Mouse (Mus musculus): ENCODE data around the gene Mapk10.

Gene Mapk10

DNA sequence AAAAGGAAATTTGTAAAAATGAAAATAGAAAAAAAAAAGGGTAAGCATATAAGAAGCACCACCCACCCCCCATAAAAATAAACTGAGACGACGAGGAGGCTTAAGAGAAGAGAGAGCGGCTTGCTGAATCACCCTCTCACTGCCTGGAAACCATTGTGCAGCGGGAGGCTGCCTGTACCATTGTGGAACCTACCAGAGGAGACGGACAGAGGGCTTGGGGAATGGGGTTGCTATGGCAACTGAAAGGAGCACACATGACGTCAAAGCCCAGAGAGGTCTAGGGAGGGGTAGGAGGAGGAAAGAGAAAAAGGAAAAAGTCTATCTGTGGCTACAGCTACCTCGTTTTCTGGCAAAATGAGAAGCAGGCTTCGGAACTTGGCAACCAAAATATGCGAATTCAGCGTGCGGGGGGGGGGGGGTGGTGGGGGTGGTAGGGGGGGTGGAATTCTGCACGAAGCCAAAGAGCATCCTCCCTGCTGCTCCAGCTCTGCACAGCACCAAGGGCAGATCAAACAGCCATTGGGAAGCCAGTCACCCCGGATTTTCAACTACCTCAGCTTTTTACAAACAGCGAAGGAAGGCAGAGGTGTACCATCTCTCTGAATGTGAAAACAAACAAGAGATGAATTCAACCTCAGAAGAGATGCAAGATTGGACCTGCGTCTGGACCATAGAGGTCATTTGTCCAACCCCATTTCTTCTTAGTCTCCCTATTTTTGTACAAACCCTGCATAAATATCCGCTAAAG is at the start of gene Mapk10:
Gene Mapk10, minus strand, starts transcription at position 234 of the 748 bp plus-strand sequence.
- DNase-seq (ENCODE audit: low read depth, low spot score) = peak; percentile 34

DNA sequence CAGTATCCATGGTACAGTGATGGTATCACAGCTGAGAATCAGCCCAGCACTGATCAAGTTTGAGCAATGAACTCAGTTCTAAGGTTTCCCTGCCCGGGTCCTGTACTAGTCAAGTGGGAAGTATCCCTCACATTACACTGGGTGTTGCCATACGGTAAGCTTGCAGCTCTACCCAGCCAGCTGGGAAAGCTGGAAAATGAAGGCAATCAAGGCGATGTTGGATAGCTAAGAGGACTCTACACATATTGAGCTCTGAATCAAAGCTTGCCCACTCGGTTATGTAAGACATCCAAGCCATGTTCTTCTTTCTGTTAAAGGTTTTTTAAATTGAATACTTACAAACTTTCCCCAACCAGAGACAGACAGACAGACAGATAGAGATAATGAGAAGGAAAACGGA is 45.0 kb upstream of the Mapk10 start:
- DNase-seq (ENCODE audit: low read depth, low spot score) = no peak

DNA sequence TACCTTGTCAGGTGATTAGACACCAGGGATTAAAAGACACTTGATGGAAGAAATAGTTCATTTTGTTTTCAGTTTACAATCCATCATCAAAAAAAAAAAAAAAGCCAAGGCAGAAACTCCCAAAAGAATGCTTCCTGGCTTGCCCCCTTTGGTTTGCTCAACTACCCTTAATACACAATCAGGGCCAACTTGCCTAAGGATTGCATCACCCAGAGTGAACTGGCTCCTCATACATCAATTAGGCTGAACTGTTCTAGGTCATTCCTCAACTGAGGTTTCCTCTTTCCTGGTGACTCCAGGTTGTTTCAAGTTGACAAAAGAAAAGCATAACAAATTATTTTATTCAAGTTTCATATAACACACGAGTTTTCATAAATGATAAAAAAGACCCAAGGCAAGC is 31.3 kb upstream of the Mapk10 start:
- DNase-seq (ENCODE audit: low read depth, low spot score) = no peak

DNA sequence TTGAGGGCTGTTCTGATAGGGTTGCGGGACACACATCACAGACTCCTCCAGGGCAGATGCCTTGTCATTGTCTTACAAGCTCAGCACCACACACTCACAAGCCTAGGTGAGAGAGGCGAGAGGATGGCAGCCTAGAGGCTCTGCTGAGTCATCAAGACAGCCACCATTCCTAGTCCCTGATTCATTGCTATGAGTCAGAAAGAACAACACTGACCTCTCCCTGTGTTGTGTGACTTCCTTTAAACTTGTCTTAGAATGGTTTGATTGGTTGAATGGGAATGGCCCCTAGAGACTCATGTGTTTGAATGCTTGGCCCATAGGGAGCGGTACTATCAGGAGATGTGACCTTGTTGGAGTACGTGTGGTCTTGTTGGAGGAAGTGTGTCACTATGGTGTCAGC is 20.7 kb upstream of the Mapk10 start:
- no peak for DNase-seq (ENCODE audit: low read depth, low spot score)

DNA sequence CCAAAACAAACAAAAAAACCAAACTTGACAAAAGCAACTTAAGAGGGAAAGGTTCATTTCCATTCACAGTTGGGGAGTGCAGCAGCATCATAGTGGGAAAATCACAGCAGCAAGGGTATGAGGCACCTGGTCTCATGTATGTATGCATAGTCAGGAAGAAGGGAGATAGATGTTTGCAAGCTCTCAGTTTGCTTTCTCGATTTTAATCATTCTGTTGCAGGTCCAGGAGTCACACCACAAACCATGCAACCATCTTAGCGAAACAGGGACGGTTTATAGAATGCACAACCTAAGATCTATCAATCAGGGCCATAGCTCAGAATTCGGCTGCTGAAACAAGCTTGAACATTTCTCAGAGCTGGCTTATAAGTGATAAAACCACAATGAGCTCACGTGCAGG is 19.2 kb upstream of the Mapk10 start:
- no peak for DNase-seq (ENCODE audit: low read depth, low spot score)

DNA sequence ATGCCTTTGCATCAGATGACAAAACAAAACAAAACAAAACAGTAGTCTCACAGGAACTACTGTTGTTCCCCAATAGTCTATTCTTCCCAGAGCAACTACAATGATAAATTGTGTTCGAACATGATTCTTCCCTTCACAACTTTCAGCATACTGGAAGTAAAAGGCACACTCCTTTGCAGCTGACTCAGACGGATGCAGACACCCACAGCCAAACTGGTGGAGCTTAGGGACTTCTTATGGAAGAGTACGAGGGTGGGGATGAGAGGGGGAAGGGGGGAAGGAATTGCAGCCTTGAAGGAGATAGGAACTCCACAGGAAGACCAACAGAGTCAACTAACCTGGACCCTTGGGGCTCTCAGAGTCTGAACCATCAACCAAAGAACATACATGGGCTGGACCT is 18.2 kb upstream of the Mapk10 start:
- no peak for DNase-seq (ENCODE audit: low read depth, low spot score)

DNA sequence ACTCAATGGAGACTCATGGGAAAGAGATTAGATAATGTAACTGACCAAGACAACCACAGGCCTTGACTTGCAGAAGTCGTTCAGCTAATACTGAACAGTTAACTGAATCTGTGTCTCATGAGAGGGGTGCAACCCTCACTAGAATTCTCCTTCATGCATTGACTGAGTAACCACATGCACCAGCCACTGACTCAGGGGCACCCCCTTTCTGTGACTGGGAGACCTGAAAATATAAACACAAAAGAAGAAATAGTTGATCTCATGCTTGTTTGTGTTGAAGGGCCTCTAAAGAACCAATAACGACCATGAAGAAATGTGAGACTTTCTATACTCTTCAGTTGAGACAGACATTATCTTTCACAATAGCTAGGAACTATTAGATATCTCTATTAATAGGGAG is 10.9 kb upstream of the Mapk10 start:
- DNase-seq (ENCODE audit: low read depth, low spot score) = no peak

DNA sequence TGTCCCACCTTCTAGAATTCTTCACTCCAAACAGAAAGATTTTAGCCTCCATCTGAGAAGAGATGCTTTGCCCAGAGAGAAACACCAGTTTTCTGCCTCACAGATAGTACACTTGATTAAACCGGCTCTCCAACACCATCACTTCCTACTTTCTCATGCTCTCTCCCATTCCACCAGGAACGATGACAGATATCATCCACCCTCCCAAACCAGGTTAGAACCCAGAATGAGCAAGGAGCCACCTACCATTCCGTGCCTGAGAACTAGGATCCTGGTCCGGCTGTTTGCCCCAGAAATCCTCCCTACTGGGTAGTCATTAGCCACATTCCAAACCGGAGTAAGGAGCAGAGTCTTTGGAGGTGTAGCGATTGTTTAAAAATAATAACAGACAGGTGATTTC is 490 bp downstream of the Mapk10 start:
- DNase-seq (ENCODE audit: low read depth, low spot score) = no peak

DNA sequence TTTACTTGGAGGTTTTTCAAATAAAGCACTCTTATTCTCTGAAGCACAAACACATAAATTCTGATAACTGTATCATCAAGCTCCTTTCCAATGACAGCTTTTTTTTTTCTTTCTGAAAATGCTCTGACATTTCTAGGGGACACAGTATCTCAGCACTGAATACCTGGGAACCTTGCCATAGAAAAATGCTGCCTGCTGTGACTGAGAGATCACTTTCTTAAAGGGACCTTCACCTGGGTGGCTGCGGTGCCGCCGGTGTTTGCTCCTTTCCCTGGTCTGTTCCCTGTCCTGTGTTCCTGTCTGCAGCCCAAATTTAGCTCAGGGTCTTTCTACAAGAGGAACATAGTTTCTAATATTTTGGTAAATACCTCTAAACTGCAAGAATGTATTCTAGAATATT is 1.1 kb downstream of the Mapk10 start:
- no peak for DNase-seq (ENCODE audit: low read depth, low spot score)

DNA sequence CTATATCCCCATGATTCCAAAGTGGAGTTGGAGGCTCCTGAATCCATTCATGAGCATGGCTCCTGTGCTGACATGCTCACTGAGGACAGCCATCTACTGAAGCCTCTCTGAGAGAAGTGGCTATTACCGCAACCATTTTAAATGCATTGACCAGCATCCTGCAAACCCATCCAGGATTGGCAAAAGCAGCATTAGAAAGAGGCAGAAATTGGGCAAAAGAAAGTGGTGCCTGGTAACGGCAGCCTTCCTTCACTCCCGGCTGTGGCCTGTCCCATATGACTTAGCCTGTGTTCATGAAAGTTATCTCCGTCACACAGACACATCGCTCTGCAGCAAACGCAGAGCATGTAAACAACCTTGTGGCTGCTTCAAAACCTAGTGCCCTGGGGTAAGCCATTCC is 1.6 kb downstream of the Mapk10 start:
- DNase-seq (ENCODE audit: low read depth, low spot score) = no peak

DNA sequence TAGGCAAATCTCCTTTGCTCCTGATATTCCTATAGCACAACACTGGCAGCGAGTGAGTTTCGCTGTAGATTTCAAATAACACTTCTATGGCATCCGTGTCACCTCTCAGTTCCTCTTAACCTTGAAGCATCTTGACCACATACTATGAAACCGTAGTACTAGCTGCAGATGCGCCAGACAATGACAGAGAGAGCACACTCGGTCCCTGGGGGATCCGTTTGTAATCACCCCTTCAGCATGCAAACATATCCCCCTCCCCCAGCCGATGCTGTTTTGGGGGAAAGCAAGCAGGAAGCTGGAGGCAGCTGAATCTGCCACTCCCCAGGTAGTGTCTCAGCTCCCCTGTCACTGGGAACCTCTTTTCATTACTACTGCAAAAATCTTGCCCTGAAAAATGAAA is 2.3 kb downstream of the Mapk10 start:
- no peak for DNase-seq (ENCODE audit: low read depth, low spot score)

DNA sequence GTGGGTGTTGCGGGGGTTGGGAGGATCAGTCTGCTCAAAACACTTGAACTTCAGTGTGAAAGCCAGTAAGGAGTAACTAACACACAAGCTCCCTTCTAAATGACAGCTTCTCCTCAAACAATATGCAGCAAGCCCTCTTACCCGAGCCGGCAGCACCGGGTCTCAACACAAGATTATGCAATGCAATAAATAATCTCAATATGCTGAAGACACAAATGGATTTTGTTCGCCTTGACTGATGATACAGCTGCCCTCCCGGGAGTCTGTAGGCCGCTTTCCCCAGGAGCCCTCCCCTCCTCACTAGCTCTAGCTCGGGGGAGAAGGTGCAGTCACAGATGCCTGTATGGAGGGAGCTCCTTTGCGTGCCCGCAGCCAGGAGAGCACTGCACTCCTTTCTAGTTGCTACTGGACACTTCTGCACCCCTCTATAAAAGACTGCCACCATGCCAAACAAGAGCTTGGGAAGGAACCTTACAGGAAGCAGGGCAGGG is 3.1 kb downstream of the Mapk10 start:
- DNase-seq (ENCODE audit: low read depth, low spot score) = no peak

DNA sequence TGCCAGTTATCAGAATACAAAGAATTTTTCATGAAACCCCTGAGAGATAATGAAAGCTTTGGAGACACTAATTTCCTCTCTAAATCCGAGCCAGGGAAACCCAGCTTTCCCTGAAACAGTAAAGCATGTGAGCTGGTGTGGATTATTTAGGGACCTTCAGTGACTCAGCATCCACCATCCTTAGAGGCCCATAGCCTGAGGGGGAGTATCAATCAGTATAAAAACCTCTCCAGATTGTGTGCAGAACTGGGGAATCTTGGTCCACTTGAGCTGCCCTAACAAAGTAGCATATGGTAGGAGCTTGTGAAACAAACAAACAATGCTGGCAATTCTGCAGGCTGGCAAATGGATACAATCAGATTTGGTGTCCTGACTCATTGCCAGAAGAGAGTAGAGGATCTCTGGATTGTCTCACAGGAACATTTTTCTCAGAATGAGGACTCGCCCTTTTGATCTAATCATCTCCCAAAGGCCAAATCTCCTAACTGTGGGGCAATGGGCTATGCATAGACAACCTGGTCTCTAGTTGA is 13.3 kb downstream of the Mapk10 start:
- no peak for DNase-seq (ENCODE audit: low read depth, low spot score)

DNA sequence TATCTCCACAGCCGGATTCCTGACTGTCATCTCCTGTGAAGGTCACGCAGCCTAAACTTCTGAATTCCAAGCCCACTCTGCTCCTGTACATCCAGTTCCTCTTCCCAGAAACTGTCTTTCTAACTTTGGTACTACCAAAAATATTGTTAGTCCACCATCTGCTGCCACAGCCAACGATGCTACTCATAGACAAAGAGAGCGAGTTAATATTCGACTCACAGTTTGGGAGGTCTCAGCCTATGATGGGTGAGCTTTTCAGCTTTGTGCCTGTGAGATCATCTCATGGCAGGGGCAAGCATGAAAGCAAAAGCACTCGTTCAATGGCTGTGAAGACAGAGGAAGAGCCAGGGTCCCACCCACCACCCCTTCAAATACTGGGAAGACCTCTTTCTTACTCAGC is 16.6 kb downstream of the Mapk10 start:
- no peak for DNase-seq (ENCODE audit: low read depth, low spot score)

DNA sequence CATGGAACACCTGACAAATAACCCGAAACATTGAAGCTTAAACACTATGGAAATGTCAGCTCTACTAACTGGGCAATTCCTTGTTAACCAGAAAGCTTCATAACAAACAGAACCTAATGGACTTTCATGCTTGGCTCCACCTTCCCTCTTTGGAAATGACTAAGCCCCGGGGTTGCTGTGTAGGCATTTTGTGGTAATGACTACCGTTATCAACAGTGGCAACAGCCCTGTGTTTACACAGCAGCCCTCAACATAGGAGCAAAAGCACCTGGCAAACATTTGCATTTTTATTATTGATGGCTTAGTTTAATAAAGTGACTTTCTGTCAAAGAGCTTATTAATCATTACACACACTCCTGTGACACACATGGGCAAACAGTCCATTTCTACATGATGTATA is 17.4 kb downstream of the Mapk10 start:
- DNase-seq (ENCODE audit: low read depth, low spot score) = no peak

DNA sequence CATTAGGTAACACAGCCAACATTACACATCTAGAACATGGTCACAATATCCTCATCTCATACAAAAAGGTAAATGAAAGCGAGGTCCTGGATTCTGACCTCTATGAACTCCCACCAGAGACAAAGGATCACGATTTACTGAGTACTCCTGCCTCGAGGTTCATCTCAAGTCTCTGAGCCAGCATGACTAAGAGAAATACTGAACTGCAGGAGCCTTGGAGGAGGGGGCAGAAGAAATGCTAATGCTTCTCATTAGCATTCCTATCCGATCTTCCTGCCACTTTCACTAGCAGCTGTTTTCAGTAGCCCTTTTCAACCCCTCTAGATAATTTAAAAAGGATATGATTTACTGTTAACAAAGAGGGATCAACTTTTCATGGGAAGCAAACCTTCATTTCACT is 19.6 kb downstream of the Mapk10 start:
- no peak for DNase-seq (ENCODE audit: low read depth, low spot score)

DNA sequence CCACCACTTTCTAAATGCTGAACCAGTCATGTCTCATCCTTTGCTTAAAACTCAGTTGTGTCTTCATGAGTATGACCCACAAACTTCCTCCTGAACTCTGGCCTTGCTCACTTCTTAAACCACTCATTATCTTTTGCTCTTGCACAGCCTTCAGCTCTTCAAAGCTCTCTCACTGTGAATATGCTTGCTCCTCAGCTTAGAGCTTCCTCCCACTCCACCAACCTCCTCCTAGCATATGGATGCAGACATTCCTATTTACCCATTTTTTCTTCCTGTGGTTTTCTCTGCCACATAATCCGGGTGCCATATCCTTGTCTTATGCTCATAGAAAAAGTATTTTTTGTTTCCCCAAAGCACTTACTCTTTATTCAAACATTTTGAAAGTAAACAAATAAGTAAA is 26.9 kb downstream of the Mapk10 start:
- DNase-seq (ENCODE audit: low read depth, low spot score) = no peak

DNA sequence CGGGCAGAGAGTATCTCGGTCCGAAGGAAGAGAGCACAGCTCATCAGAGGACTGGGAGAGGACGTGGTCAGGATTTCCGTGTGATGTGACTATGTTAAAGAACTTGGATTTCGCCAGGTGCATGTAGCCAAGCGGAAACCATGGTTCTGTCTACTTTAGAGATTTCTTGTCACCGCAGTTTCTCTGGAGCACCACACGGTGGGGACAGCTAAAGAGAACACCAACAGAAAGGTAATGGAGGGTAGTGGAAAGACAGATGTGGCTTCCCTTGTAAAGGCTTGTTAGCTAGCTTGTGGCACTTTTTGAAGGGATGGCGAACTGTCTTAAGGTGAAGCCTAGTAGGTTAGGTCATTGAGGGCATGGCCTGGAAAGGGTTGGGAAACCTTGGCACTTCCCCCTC is 29.5 kb downstream of the Mapk10 start:
- DNase-seq (ENCODE audit: low read depth, low spot score) = no peak

DNA sequence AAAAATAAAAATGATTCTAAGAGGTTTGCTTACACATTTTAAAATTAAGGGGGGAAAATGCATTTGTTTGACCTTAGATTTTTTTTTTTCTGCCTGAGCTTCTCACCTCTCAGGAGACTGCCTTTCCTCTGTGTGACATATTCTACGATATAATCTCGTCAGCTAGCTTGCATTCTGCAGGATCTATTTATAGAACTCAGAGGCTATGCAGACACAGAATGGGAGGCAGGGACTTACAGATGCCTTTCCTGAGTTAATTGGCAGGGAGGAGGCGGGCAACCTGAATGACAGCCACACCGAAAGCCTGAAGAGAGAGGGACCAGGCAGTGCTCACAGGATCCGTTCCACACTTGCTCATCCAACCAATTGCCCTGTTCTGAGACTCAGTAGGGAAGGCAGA is 34.1 kb downstream of the Mapk10 start:
- no peak for DNase-seq (ENCODE audit: low read depth, low spot score)

DNA sequence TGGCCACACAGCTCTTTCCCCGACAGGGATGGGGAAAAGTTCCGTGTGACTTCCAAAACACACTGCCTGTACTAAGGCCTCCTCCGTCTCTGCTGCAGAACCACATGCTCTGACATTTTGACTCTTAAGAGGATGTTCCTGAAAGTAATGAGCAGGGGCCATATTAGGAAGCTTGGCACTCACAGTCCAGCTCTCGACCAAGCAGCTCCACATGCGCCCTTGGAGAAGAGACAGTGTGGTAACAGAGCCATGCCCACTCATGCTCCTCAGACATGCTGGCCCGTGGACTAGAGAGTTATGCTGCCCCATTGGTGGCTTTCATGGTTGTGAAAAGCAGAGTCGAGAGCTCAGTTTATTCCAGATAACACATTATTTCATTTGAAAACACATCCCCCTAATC is 35.1 kb downstream of the Mapk10 start:
- no peak for DNase-seq (ENCODE audit: low read depth, low spot score)

DNA sequence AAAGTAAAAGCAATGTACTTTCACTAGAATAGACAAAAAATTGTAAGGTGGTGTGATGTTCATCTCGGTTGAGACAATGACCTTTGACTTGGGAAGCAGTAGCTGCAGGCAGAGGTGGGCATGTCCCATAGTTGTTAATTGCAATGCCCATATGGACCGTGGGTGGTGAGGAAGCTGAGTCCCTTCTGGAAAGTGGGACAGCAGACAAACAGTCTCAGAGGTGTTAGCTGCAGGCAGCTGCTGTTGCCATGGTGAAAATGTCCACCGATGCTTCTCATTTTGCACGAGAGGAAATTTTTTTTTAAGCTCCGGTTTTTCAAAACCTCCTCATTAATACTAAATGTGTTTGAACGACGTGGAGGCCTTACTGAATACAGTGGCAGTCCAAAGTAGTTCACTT is 36.5 kb downstream of the Mapk10 start:
- DNase-seq (ENCODE audit: low read depth, low spot score) = no peak

DNA sequence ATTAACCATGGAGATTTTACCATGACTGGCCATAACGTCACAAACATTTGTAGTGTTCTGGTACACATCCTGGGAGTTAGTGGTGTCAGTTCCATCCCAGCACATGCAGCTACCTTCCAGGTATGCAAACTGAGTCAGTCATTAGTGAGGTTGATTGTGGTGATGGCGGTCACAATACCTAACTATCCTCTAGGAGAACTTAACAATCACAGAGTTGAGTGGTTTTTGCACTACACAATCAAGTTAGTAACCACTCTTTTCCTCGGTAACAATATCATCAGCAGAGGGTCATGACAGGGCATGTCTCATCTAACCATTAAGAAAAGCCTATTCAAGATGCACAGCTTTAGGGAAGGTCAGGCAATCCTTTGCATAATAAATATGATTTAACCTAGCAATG is 39.9 kb downstream of the Mapk10 start:
- no peak for DNase-seq (ENCODE audit: low read depth, low spot score)

DNA sequence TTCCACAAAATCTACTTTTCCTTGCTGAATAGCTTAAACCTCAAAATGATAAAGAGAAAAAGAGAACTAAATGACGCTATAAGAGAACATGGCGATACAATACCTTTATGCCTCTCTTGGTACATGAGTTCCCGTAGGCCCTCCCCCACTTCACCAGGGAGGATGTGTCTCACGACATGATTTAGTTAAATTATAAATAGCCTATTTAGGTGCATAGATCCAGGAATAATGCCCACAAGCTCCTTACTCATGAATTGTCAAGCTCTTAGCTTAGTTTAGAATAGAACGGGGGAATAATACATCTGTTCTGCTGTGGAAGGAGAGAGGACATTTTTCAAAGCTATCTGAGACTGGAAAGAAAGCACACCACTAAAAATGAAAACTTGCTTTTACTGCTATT is 43.8 kb downstream of the Mapk10 start:
- DNase-seq (ENCODE audit: low read depth, low spot score) = no peak

DNA sequence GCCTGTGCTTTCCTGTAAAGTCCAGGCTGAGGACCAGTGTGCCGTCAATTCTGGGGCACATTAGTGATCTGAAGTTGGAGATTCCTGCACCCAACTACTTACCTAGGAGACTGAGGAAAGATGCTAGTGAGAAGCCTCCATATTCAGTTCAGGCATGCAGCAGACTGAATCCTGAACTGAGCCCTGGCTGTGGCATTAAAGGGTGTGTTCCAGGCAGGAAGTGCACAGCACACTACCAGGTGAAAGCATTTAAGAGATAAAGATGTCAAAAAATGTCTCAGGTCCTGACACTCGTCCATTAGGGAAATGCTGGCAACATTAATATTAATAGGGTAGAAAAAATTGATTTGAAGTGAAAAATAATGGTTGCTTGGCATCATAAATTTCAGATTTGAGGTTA is 44.4 kb downstream of the Mapk10 start:
- DNase-seq (ENCODE audit: low read depth, low spot score) = no peak

Data from skeletal muscle tissue, adult 2 months (tissue).